Mouse (Mus musculus) olfactory bulb, adult 2 months (tissue): ENCODE data around the gene Adamts17. TPM values are rescaled to one million over a fixed set of nuclear protein-coding genes. Genes with fewer than 3 reads are reported as not detected.

Experiments
- H3K27ac ChIP-seq: fragments of 200-500 bp; 2 replicates; pipeline ENCODE4 v1.5.1; 2012; ENCODE audit warnings: low read depth, low read length; ENCODE audit not compliant: insufficient read depth
- H3K4me1 ChIP-seq: fragments of 200-500 bp; 2 replicates; pipeline ENCODE4 v1.6.1; 2012; ENCODE audit warnings: low read length; ENCODE audit not compliant: control insufficient read depth, insufficient read depth
- H3K4me3 ChIP-seq: fragments of 200-500 bp; 2 replicates; pipeline ENCODE4 v1.5.1; 2012; ENCODE audit warnings: mild to moderate bottlenecking, low read depth, low read length, moderate library complexity; ENCODE audit not compliant: insufficient read depth
- CTCF ChIP-seq: fragments of 200-500 bp; IDR thresholded peaks from 2 replicates; pipeline ENCODE4 v1.5.1; 2012; ENCODE audit warnings: low read depth, mild to moderate bottlenecking, low read length, moderate library complexity; ENCODE audit not compliant: insufficient read depth
- POLR2A ChIP-seq: fragments of 200-500 bp; IDR thresholded peaks from 2 replicates; pipeline ENCODE4 v1.6.1; 2012; ENCODE audit warnings: mild to moderate bottlenecking, low read depth, low read length, moderate library complexity; ENCODE audit not compliant: insufficient read depth
- WGBS: fragments of 180-500 bp; shearing (Covaris S2); methylation state at CpG from one replicate; pipeline ENCODE4 v1.1.7; 2018; 5-methylcytosine and 5-hydroxymethylcytosine counted together
- polyA plus RNA-seq: library from polyadenylated mRNA; stranded (reverse); fragments of >200 nt; gene quantifications from 2 replicates; pipeline ENCODE4 v1.2.4, GENCODE M21; 2012; ENCODE audit warnings: low replicate concordance; ENCODE audit not compliant: missing spikeins, insufficient read depth, insufficient read length

The Adamts17 gene
- polyA plus RNA-seq, 1 experiment: not detected

DNA sequence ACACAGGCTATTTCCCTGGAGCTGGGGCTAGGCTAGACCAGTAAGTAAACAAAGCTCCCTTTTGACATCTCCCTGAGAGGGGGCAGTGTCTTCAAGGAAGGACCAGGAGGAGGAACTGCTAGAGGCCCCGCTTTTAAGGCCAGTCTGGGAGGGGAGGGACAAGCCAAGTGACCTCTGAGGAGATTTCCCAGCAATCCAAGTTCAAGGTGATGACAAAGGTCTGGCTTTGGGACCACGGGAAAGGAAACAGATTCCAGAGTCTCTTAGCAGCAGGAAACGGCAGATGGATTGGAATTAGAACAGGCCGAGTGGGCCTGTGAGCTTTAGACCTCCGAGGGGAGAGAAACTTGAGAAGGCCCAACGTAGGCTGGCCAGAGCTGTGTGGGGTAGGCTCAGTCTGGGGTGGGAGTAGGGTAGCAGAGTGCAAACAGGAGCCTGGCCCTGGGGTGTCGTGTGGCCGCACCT is 116.0 kb downstream of the Adamts17 start:
- WGBS: 75% methylated on average over 8 of the region's 8 CpGs

DNA sequence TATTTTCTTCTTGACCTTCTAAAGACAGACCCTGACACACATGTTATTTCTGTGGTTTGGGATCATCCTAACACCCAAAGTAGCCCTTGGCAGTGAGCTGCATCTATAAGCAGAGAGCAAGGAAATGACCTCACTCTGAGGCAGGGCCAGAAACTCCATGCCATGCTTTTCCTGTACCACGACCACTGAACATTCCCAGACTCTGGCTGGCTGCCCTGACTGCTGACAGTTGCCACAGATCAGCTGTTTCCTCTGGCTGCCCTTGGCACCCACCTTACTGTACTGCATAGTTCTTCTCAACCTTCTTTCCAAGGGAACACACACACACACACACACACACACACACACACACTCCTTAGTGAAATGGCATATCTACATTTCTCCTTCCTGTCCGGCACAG is 116.4 kb downstream of the Adamts17 start:
- WGBS: 70% methylated on average over 2 of the region's 2 CpGs
- no peaks in the 10 kb centered on the region for H3K4me1 ChIP-seq
- TF ChIP-seq CTCF: no peak
- TF ChIP-seq POLR2A: no peak

More for the DNA sequence above, 116.0 kb downstream of the Adamts17 start:
- TF ChIP-seq POLR2A (no peak), CTCF (no peak)
- H3K4me3 ChIP-seq: no peak overlapping the region
- no peaks in the 10 kb centered on the region for H3K4me1 ChIP-seq
- H3K27ac ChIP-seq: no peak overlapping the region

DNA sequence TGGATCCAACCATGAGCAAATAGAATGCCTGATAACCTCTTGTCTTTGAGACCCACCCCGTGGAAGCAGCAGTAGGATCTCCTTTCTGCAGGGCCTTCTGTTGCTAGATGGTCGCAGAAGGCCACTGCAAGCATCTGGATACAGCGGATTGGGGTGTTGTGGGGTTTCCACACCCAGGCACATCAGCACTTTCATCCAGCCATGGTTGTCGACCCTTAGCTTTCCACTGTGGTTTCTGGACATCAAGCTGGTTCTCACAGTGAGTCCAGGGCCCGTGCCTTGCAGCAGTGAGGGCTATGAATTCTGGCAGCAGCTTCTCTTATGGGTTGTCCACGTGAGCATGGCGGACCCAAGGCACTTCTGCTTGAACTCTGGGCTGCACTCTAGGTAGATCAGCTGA is 118.2 kb downstream of the Adamts17 start:
- TF ChIP-seq POLR2A: no peak
- no peak for TF ChIP-seq CTCF
- H3K27ac ChIP-seq: no peak overlapping the region
- no peak overlapping the region for H3K4me3 ChIP-seq
- no peaks in the 10 kb centered on the region; the same call in 1 of the 2 replicates for H3K4me1 ChIP-seq
- 92% methylated on average over 7 of the region's 7 CpGs for WGBS

More for the DNA sequence above, 116.4 kb downstream of the Adamts17 start:
- no peak overlapping the region for H3K27ac ChIP-seq
- H3K4me3 ChIP-seq: no peak overlapping the region

DNA sequence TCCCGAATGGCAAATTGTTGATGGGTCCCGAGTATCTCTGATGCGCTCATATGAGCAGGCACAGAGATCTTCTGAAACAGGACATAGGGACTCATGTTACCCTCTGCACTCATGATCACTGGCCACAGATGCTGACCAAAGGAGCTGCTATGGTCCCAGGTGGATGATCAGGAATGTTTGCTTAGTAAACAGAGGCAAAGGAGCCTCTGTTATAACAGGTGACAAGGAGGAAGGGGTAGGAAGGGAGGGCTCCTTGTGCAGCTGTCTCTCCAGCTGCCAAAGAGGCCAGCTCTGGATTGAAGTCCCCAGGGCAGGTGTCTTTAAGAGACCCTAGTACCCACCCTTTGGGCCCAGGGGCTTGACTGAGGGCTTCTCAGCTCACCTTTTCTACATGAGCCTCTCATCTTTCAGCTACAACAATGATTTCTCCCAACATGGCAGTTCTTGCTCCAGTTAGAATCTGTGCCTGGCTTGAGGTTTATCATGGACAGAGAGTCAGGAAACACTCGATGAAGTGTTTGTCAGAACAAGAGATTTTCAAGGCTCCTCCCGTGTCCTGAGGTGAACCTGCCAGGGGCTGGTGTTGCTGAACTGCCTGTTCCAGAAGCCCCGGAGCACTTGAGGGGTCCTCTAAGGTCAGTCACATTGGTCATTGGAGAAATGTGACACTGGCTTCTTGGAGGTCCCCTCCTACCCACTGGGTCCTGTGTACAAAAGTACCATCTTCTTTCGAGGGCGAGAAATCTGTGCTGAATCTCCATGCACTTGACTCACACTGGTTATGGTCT is 120.9 kb downstream of the Adamts17 start:
- WGBS: 87% methylated on average over 8 of the region's 8 CpGs
- TF ChIP-seq POLR2A (no peak), CTCF (no peak)
- H3K27ac ChIP-seq: no peak overlapping the region
- H3K4me1 ChIP-seq: no peaks in the 10 kb centered on the region; the same call in 1 of the 2 replicates
- H3K4me3 ChIP-seq: no peak overlapping the region

DNA sequence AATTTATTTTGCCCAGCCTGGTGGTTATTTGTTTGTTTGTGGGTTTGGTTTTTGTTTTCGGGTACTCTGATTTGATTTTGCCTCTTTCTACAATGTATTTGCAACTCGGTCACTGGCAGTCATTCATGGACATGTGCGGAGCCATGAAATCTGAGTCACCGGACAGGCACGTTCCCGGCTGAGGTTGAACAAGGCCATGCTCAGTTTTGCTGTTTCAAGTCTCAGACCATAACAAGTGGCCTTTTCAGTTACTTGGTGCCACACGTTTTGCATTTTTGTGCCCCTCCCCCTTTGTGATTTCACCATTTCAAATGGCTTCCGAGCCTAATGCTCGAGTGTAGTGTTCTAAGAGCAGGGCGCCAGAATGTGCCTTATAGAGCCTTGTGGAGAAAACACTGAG is 123.2 kb downstream of the Adamts17 start:
- Histone ChIP-seq H3K4me3 (no peak overlapping the region), H3K27ac (no peak overlapping the region), H3K4me1 (peaks cover 7% of the 10 kb centered on the region)
- TF ChIP-seq CTCF (no peak), POLR2A (no peak)
- WGBS: 74% methylated on average over 10 of the region's 10 CpGs

DNA sequence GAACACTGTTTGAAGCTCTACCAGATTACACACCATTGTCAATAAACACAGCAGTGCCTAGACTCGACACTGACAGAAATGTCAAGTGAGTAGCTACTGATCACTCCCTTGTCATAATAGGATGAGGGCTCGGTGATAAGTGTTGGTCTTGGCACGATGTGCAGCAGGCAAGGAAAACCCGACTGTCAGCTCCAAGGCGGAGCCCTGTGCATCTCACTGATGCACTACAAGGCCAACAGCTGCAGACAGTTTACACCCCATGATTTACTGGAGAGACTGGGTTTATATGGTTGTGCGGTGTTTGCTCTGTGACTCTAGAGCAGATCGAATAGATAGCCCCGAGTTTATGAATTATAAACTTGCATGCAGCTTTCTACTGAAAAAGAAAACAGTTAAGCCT is 124.0 kb downstream of the Adamts17 start:
- Histone ChIP-seq H3K4me3 (no peak overlapping the region), H3K27ac (no peak overlapping the region), H3K4me1 (peaks cover 7% of the 10 kb centered on the region)
- no peak for TF ChIP-seq POLR2A
- TF ChIP-seq CTCF: no peak
- WGBS: 56% methylated on average over 8 of the region's 8 CpGs

DNA sequence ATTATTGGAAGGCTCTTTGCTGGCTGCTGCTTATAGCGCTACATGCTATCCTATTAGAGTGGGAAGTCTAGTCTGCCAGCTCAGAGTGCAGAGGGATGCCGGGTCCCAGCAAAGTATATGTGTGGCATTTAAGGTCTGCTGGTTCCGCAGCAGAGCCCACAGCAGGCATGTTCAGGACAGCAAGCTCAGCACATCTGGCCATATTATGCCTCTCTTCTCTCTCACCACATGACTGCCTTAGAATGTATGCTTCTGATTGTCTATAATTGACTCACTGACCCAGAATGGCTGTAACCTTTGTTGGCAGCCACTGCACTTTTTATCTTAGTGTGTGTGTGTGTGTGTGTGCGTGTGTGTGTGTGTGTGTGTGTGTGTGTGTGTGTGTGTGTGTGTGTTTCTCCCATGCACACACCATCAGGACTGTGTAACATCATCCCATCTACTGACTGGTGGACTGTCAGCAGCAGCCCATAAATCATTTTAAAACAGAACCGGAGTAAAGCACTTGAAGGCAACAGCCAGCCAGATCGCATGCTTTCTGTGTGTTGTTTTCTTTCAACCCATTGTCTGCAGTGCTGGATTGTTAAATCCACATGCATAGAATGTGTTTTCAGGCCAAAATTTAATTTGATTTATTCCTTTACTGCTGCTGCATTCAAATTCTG is 127.1 kb downstream of the Adamts17 start:
- no peak overlapping the region for H3K4me3 ChIP-seq
- TF ChIP-seq POLR2A (no peak), CTCF (no peak)
- H3K4me1 ChIP-seq: peaks cover 10% of the 10 kb centered on the region
- H3K27ac ChIP-seq: no peak overlapping the region
- 69% methylated on average over 6 of the region's 6 CpGs for WGBS

DNA sequence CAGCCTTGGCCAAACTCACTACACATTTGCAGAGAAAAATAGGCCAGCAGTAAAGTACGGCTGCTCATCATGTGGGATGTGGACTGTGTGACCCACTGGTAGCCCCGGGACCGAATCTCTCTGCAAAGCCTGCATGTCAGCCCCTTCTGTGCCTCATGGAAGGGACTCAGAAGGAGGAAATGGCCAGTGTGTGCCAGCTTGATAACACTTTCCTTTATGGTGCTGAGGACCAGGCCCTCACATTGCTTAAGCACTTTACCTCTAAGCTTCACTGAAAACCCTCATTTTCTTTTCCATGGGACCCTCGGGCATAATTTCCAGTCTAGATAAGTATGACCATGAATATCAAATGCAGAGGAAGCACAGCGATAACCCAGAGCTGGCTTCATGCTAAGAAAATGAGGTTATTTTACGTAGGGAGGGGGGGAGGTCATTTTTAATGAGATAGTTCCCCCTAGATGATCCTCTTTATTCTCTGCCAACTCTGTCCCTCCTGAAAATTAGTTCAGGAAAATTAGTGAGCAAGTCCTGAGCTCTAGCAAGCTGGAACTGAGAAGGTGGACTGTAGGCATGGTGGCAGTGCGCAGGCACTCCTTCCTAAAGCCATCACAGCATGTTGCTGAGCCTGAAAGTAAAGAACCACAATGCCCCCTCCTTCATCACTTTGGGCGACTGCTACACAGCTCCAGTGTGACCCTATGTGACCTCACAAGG is 127.8 kb downstream of the Adamts17 start:
- H3K27ac ChIP-seq: no peak overlapping the region
- H3K4me1 ChIP-seq: peaks cover 10% of the 10 kb centered on the region
- no peak for TF ChIP-seq POLR2A
- TF ChIP-seq CTCF: no peak
- 83% methylated on average over 8 of the region's 8 CpGs for WGBS
- no peak overlapping the region for H3K4me3 ChIP-seq
